Mouse (Mus musculus) embryonic fibroblast, embryonic 13.5 days (primary cell): ENCODE measurements around the gene Abcg2.
"Not testable (repeated sequence)": the region's sequence is repeated elsewhere in the genome, so short reads cannot be mapped to it uniquely, and the experiment has no call there.

ENCODE experiments used
- CTCF ChIP-seq: IDR thresholded peaks from 2 replicates; pipeline ENCODE4 v1.5.1; 2011; ENCODE audit warnings: mild to moderate bottlenecking, control low read depth, low read length, moderate library complexity, borderline replicate concordance; ENCODE audit not compliant: insufficient read depth
- POLR2A ChIP-seq: IDR thresholded peaks from 2 replicates; pipeline ENCODE4 v1.6.1; 2011; ENCODE audit warnings: low read depth, mild to moderate bottlenecking, control low read depth, low read length, moderate library complexity

DNA sequence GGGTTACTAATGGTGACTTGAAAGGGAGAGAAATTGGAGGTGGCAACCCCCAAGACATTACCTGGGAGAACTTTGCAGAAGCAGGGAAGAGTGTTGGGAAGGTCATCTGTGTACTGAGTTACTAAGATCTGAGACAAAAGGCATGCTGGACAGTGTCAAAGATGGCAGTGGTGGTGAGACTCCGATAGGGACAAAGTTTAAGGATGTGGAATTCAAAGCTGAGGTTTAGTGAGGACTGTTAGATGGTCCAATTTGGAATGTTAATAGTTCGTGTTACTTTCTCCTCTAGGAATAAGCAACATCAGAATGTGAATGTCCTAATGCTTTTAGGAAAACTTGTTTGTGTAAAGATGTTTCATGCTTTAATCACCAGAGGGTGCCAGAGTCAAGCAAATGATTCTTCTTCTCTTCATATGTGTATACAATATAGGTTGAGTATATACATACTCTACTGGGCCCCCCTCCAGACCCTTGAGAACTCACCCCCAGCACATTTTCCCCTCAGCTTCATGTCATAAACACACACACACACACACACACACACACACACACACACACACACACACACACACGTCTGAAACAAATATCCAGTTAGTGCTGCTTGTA, 19.3 kb downstream of the Abcg2 start:
- TF ChIP-seq CTCF, POLR2A: not testable (repeated sequence)
